Mouse (Mus musculus): ENCODE measurements around the gene Nt5c.

The Nt5c gene

GRCm38 (mm10) chr11:115467217-115467618, 24.4 kb downstream of the Nt5c start:
- DNase-seq (ENCODE audit: low read depth, low spot score) = no peak

- DNase-seq (ENCODE audit: low read depth, low spot score) = no peak
Observed at GRCm38 (mm10) chr11:115464851-115465250, 26.8 kb downstream of the Nt5c start.

DNA sequence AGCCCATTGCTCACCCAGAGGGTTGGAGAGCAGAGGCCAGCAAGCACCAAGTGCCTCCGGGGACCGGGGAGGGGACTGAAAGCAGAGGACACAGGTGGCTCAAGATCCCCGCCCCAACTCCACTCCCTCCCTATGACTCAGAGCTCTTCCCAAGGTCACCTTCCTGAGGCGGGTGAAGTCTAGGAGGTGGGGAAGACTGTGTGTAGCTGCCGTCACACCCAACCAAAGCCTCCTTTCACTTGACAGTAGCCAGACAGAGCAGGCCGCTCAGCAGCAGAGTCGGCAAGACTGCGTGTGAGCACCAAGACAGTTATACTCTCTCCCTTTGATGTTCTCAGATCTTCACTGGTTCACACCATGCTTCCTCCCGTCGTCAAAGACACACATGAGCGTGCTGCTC, 28.3 kb downstream of the Nt5c start:
- peak; percentile 84 for DNase-seq (ENCODE audit: low read depth, low spot score)

DNA sequence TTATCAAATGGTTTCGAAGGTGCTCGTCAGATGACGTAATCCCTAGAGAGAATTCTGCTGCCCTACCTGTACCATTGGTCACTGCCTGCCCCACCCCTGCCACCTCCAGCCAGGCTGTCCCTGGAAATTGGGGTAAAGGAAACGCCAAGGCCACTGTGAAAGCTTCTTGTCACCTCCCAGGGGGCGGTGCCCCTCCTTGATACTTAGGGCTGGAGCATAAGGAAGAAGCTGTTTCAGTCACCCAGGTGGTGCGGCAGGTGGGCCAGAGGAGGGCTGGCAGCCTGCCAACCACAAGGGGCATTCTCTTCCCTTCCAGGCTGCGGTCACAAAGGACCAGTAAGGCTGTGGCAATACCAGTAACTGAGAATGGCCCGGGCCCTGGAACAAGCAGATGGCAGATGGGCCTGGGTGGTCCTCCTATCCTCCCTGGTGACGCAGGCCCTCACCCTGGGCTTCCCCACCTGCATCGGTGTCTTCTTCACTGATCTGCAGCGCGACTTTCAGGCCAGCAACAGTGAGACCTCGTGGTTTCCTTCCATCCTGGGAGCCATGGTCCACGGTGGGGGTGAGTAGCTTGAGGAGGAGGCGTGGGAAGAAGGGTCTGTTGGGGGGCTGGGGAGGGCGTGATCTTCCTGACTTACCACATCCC, 29.3 kb downstream of the Nt5c start, which contains the start of gene Slc16a5:
TSS of gene Slc16a5 (plus strand) at position 232 of the 649 bp plus-strand sequence.
- DNase-seq (ENCODE audit: low read depth, low spot score) = no peak

- no peak for DNase-seq (ENCODE audit: low read depth, low spot score)
Observed at GRCm38 (mm10) chr11:115461846-115462242, 29.8 kb downstream of the Nt5c start.

GRCm38 (mm10) chr11:115460976-115461375, 30.7 kb downstream of the Nt5c start:
- no peak for DNase-seq (ENCODE audit: low read depth, low spot score)

DNA sequence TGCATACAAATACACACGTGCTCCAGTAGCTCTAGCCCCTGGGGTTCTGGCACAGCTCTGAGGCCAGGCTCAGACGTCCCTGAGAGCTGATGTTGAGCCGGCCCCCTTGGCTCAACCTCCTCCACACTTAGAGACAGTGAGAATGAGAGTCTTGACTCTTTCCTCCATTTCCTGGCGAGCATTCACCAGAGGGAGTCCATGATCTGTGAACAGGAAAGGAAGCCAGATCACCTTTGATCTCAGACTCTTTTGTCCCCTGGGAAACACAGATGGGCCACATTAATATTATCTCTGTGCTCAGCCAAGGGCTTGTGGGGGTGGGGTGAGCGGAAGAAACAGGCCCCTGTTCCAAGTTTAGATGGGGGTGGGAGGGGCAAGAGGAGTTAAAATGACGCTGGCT, 34.3 kb downstream of the Nt5c start:
- DNase-seq (ENCODE audit: low read depth, low spot score) = no peak

- no peak for DNase-seq (ENCODE audit: low read depth, low spot score)
Observed at GRCm38 (mm10) chr11:115456182-115456581, 35.5 kb downstream of the Nt5c start.

- DNase-seq (ENCODE audit: low read depth, low spot score) = peak; percentile 86
Observed at GRCm38 (mm10) chr11:115455619-115456018, 36.0 kb downstream of the Nt5c start.

- peak; percentile 76 for DNase-seq (ENCODE audit: low read depth, low spot score)
Observed at GRCm38 (mm10) chr11:115454822-115455221, 36.8 kb downstream of the Nt5c start.

- DNase-seq (ENCODE audit: low read depth, low spot score) = no peak
Observed at GRCm38 (mm10) chr11:115453306-115453705, 38.4 kb downstream of the Nt5c start.

GRCm38 (mm10) chr11:115452281-115452860, 39.3 kb downstream of the Nt5c start:
- no peak for DNase-seq (ENCODE audit: low read depth, low spot score)

- peak; percentile 82 for DNase-seq (ENCODE audit: low read depth, low spot score)
Observed at GRCm38 (mm10) chr11:115451781-115452241, 39.9 kb downstream of the Nt5c start.

DNA sequence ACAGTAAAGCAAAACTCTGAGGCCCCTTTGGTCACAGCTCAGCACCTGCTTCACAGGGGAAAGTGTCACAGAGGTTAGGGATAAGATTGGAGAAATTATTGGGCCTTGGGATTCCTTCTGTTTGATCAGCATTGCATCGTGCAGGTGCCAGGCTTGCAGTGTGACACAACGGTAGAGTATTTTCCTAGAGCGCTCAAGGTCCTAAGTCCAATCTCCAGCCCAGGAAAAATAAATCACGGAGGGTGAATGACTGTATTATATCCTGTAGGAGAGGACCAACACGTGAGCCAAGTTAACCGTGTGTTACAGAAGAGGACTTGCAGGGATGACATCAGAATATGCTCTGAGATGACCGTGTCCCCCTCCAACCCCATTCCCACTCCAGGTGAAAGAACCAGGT, 41.5 kb downstream of the Nt5c start:
- DNase-seq (ENCODE audit: low read depth, low spot score) = no peak

DNA sequence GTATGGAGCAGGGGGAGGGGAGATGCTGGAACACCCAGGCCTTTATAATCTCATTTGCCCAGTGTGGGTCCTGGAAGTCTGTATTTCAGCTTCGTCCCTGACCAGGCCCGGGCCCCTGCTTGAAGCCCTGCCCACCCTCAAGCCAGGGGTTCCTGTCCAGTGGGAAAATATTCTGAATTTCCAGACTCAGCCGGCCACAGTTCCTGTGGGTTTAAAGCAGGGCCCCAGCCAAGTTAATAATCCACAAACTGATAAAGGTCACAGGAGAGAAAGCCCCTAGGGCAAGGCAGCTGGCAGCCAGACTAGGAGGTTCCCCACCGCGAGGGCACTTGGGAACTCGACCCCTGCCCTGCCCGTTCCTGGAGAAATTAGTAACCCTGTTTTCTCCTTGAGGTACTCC, 42.7 kb downstream of the Nt5c start:
- no peak for DNase-seq (ENCODE audit: low read depth, low spot score)

DNA sequence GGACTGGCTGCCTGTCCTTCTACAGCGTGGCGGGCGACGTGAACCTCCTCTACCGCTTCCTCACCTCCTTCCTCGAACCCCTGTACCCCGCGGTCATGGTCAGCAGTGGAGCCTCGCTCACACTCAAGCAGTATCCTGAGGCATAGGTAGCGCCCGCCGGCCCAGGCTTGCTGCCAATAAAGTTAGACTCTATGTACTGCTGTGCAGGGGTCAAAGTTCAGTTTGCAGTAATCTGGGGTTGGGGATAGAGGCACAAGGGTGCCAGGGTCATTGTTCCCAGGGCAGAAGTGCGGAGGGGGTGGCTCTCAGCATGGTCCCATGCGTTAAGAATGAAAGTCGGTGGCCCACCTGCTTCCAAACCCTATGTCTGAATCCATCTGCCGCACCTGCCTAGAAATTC, 43.6 kb downstream of the Nt5c start:
- DNase-seq (ENCODE audit: low read depth, low spot score) = no peak

DNA sequence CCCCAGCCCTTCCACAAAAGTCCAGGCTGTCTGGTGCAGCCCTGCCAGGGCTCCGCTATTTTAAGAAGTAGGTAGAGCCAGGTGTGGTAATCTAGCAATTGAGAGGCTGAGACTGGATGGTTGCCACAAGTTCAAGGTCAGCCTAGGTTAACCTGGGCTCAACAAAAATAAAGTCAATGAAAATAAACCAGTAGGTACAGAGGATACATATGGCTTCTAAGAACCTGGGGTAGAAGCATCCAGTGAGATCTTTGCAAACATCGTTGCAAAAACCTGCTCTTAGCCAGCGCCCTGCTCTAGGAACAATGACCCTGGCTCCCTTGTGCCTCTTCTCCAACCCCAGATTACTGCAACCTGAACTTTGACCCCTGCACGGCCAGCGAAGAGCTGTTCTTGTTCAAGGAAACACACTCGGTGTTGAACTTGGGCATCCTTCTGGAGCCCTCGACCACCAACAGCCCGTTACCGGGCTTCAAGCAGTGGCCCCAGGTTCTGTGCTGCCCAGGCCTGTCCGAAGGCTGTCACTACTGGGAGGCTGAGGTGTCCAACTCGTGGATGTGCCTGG, 44.3 kb downstream of the Nt5c start:
- no peak for DNase-seq (ENCODE audit: low read depth, low spot score)

- no peak for DNase-seq (ENCODE audit: low read depth, low spot score)
Observed at GRCm38 (mm10) chr11:115446906-115447305, 44.8 kb downstream of the Nt5c start.

- DNase-seq (ENCODE audit: low read depth, low spot score) = peak; percentile 72
Observed at GRCm38 (mm10) chr11:115441417-115441816, 50.2 kb downstream of the Nt5c start.
